Mouse (Mus musculus) liver, postnatal 0 days (tissue): ENCODE measurements around the gene Tdrd9. TPM values are rescaled to one million over a fixed set of nuclear protein-coding genes. Genes with fewer than 3 reads are reported as not detected.

ENCODE experiments used
- ATAC-seq: fragments of 200-750 bp; cut with Nextera tagmentation; 2 replicates; pipeline ENCODE4 v1.8.0; 2017; ENCODE audit warnings: mild to moderate bottlenecking, moderate library complexity
- DNase-seq: peaks from one replicate; pipeline ENCODE4 v3.0.0-alpha.2; 2016
- H3K27ac ChIP-seq: fragments of 300-500 bp; sonication (generic); 2 replicates; pipeline ENCODE4 v1.5.1; 2014; ENCODE audit warnings: antibody characterized with exemption, moderate library complexity, mild to moderate bottlenecking, low read depth
- H3K27me3 ChIP-seq: fragments of 300-500 bp; sonication (generic); 2 replicates; pipeline ENCODE4 v1.6.1; 2014; ENCODE audit warnings: low read length, control low read depth, mixed read lengths; ENCODE audit not compliant: insufficient read depth
- H3K36me3 ChIP-seq: fragments of 300-500 bp; sonication (generic); replicated peaks from 2 replicates; pipeline ENCODE4 v1.6.1; 2014; ENCODE audit warnings: mild to moderate bottlenecking, control low read depth, low read length, moderate library complexity, mixed read lengths; ENCODE audit not compliant: insufficient read depth
- H3K4me1 ChIP-seq: fragments of 300-500 bp; sonication (generic); 2 replicates; pipeline ENCODE4 v1.6.1; 2014; ENCODE audit warnings: antibody characterized with exemption, mild to moderate bottlenecking, control low read depth; ENCODE audit not compliant: insufficient read depth
- H3K4me2 ChIP-seq: fragments of 300-500 bp; sonication (generic); 2 replicates; pipeline ENCODE4 v1.6.1; 2014; ENCODE audit warnings: low read depth, mild to moderate bottlenecking, low read length, moderate library complexity, mixed read lengths
- H3K4me3 ChIP-seq: fragments of 300-500 bp; sonication (generic); 2 replicates; pipeline ENCODE4 v1.5.1; 2014; ENCODE audit warnings: low read depth, low read length
- H3K9ac ChIP-seq: fragments of 300-500 bp; sonication (generic); replicated peaks from 2 replicates; pipeline ENCODE4 v1.6.1; 2014; ENCODE audit warnings: mild to moderate bottlenecking, moderate library complexity
- H3K9me3 ChIP-seq: fragments of 300-500 bp; sonication (generic); 2 replicates; pipeline ENCODE4 v1.6.1; 2016; ENCODE audit warnings: mild to moderate bottlenecking, control low read depth, low read length, mixed read lengths
- CTCF ChIP-seq: sonication (generic); IDR thresholded peaks from 2 replicates; pipeline ENCODE4 v1.5.1; 2016; ENCODE audit warnings: antibody characterized with exemption, low read depth
- EP300 ChIP-seq: IDR thresholded peaks from 2 replicates; pipeline ENCODE4 v1.6.1; 2016; ENCODE audit warnings: antibody characterized with exemption, low read depth, mild to moderate bottlenecking
- WGBS: fragments of 180-500 bp; shearing (Covaris S2); extraction: QIAGEN DNeasy Blood & Tissue Kit; methylation state at CpG from one replicate; pipeline ENCODE4 v1.1.7; 2014; ENCODE audit not compliant: insufficient replicate concordance; 5-methylcytosine and 5-hydroxymethylcytosine counted together
- polyA plus RNA-seq: library from polyadenylated mRNA; unstranded; fragments of >200 nt; fragmentation: Nextera tagmentation; extraction: Ambion mirVana; gene quantifications from 2 replicates; pipeline ENCODE4 v1.2.1, GENCODE M21; 2015

The Tdrd9 gene
- polyA plus RNA-seq, 1 experiment from 2014 or later: 0.21 TPM

- ATAC-seq (no peak), DNase-seq (no peak)
- Histone ChIP-seq H3K4me3 (no peak overlapping the region), H3K27ac (no peak overlapping the region), H3K36me3 (no peaks in the 10 kb centered on the region), H3K4me1 (no peaks in the 10 kb centered on the region), H3K4me2 (no peak overlapping the region), H3K9ac (no peak overlapping the region), H3K27me3 (no peaks in the 10 kb centered on the region), H3K9me3 (no peaks in the 10 kb centered on the region)
- whole genome bisulfite sequencing: 90% methylated on average over 10 of the region's 10 CpGs
- TF ChIP-seq EP300 (no peak), CTCF (no peak)
Observed at GRCm38 (mm10) chr12:112038441-112038840, 67.1 kb downstream of the Tdrd9 start.

- no peak overlapping the region for H3K27ac ChIP-seq
- H3K4me1 ChIP-seq: no peaks in the 10 kb centered on the region
- TF ChIP-seq EP300: no peak
- TF ChIP-seq CTCF: no peak
- H3K9ac ChIP-seq: no peak overlapping the region
- no peak overlapping the region for H3K4me3 ChIP-seq
- DNase-seq (no peak), ATAC-seq (no peak)
- H3K36me3 ChIP-seq: no peaks in the 10 kb centered on the region
- WGBS: 84% methylated on average over 10 of the region's 10 CpGs
- no peaks in the 10 kb centered on the region for H3K27me3 ChIP-seq
- no peak overlapping the region for H3K4me2 ChIP-seq
- no peaks in the 10 kb centered on the region for H3K9me3 ChIP-seq
Observed at GRCm38 (mm10) chr12:112039169-112039568, 67.8 kb downstream of the Tdrd9 start.

- DNase-seq (no peak), ATAC-seq (no peak)
- H3K4me2 ChIP-seq: no peak overlapping the region
- no peaks in the 10 kb centered on the region for H3K27me3 ChIP-seq
- no peaks in the 10 kb centered on the region for H3K36me3 ChIP-seq
- H3K4me1 ChIP-seq: no peaks in the 10 kb centered on the region
- WGBS: 89% methylated on average over 14 of the region's 14 CpGs
- no peak for TF ChIP-seq CTCF
- TF ChIP-seq EP300: no peak
- H3K4me3 ChIP-seq: no peak overlapping the region
- no peaks in the 10 kb centered on the region for H3K9me3 ChIP-seq
- H3K9ac ChIP-seq: no peak overlapping the region
- no peak overlapping the region for H3K27ac ChIP-seq
Observed at GRCm38 (mm10) chr12:112042681-112043080, 71.3 kb downstream of the Tdrd9 start.

GRCm38 (mm10) chr12:112077651-112078050 lies 106.3 kb downstream of the Tdrd9 start:
- Histone ChIP-seq H3K4me2 (no peak overlapping the region), H3K27ac (no peak overlapping the region), H3K4me1 (no peaks in the 10 kb centered on the region), H3K36me3 (no peaks in the 10 kb centered on the region), H3K9ac (no peak overlapping the region), H3K27me3 (no peaks in the 10 kb centered on the region), H3K4me3 (no peak overlapping the region), H3K9me3 (no peaks in the 10 kb centered on the region)
- 9% methylated on average over 6 of the region's 6 CpGs for WGBS
- peak; percentile 80 for DNase-seq
- ATAC-seq: peak; percentile 48; the same call in 1 of the 2 replicates
- TF ChIP-seq EP300: no peak
- peak; percentile 88 for TF ChIP-seq CTCF

GRCm38 (mm10) chr12:112079911-112080310 lies 108.6 kb downstream of the Tdrd9 start:
- H3K4me1 ChIP-seq: no peaks in the 10 kb centered on the region
- WGBS: 72% methylated on average over 8 of the region's 8 CpGs
- no peak for ATAC-seq
- H3K27ac ChIP-seq: no peak overlapping the region
- no peaks in the 10 kb centered on the region for H3K36me3 ChIP-seq
- no peaks in the 10 kb centered on the region for H3K27me3 ChIP-seq
- DNase-seq: no peak
- no peak overlapping the region for H3K9ac ChIP-seq
- no peak overlapping the region for H3K4me3 ChIP-seq
- no peak overlapping the region for H3K4me2 ChIP-seq
- TF ChIP-seq CTCF (no peak), EP300 (no peak)
- no peaks in the 10 kb centered on the region for H3K9me3 ChIP-seq

- Histone ChIP-seq H3K36me3 (no peaks in the 10 kb centered on the region), H3K27ac (no peak overlapping the region), H3K9ac (no peak overlapping the region), H3K27me3 (no peaks in the 10 kb centered on the region), H3K4me1 (no peaks in the 10 kb centered on the region), H3K4me2 (no peak overlapping the region), H3K9me3 (no peaks in the 10 kb centered on the region), H3K4me3 (no peak overlapping the region)
- ATAC-seq (no peak), DNase-seq (no peak)
- WGBS: 83% methylated on average over 4 of the region's 4 CpGs
- TF ChIP-seq CTCF (no peak), EP300 (no peak)
Observed at GRCm38 (mm10) chr12:112080911-112081310, 109.6 kb downstream of the Tdrd9 start.

- Histone ChIP-seq H3K9me3 (no peaks in the 10 kb centered on the region), H3K4me2 (no peak overlapping the region), H3K4me1 (no peaks in the 10 kb centered on the region), H3K27me3 (no peaks in the 10 kb centered on the region), H3K4me3 (no peak overlapping the region), H3K27ac (no peak overlapping the region), H3K9ac (no peak overlapping the region), H3K36me3 (no peaks in the 10 kb centered on the region)
- TF ChIP-seq EP300: no peak
- TF ChIP-seq CTCF: no peak
- DNase-seq (no peak), ATAC-seq (no peak)
- WGBS: 36% methylated on average over 1 of the region's 1 CpGs
Observed at GRCm38 (mm10) chr12:112082241-112082640, 110.9 kb downstream of the Tdrd9 start.
